Mouse (Mus musculus) heart, postnatal 0 days (tissue): Measurements from ENCODE around the gene Ptpn13. TPM values are rescaled to one million over a fixed set of nuclear protein-coding genes. Genes with fewer than 3 reads are reported as not detected.

Source experiments
- ATAC-seq: fragments of 200-750 bp; cut with Nextera tagmentation; 2 replicates; pipeline ENCODE4 v1.8.0; 2017; ENCODE audit warnings: low read depth, moderate number of reproducible peaks, moderate library complexity; ENCODE audit not compliant: insufficient read depth
- DNase-seq: peaks from one replicate; pipeline ENCODE4 v3.0.0-alpha.2; 2016; ENCODE audit warnings: low spot score
- H3K27ac ChIP-seq: fragments of 300-500 bp; sonication (generic); 2 replicates; pipeline ENCODE4 v1.5.1; 2014; ENCODE audit warnings: low read depth, mild to moderate bottlenecking
- H3K27me3 ChIP-seq: fragments of 300-500 bp; sonication (generic); 2 replicates; pipeline ENCODE4 v1.6.1; 2014; ENCODE audit warnings: low read length, mixed read lengths; ENCODE audit not compliant: control insufficient read depth, insufficient read depth
- H3K36me3 ChIP-seq: fragments of 300-500 bp; sonication (generic); replicated peaks from 2 replicates; pipeline ENCODE4 v1.6.1; 2014; ENCODE audit warnings: low read length, mixed read lengths; ENCODE audit not compliant: control insufficient read depth, insufficient read depth
- H3K4me1 ChIP-seq: fragments of 300-500 bp; sonication (generic); 2 replicates; pipeline ENCODE4 v1.6.1; 2014; ENCODE audit warnings: antibody characterized with exemption; ENCODE audit not compliant: control insufficient read depth, insufficient read depth
- H3K4me2 ChIP-seq: fragments of 300-500 bp; sonication (generic); 2 replicates; pipeline ENCODE4 v1.6.1; 2014; ENCODE audit warnings: low read depth, mild to moderate bottlenecking, low read length, moderate library complexity
- H3K4me3 ChIP-seq: fragments of 300-500 bp; sonication (generic); 2 replicates; pipeline ENCODE4 v1.5.1; 2014; ENCODE audit warnings: low read depth, low read length
- H3K9ac ChIP-seq: fragments of 300-500 bp; sonication (generic); replicated peaks from 2 replicates; pipeline ENCODE4 v1.6.1; 2014; ENCODE audit warnings: low read depth, low read length, mixed read lengths
- H3K9me3 ChIP-seq: fragments of 300-500 bp; sonication (generic); replicated peaks from 2 replicates; pipeline ENCODE4 v1.6.1; 2016; ENCODE audit warnings: low read length; ENCODE audit not compliant: control insufficient read depth
- CTCF ChIP-seq: IDR thresholded peaks from 2 replicates; pipeline ENCODE4 v1.5.1; 2016; ENCODE audit warnings: antibody characterized with exemption, control low read depth, low read depth
- EP300 ChIP-seq: IDR thresholded peaks from 2 replicates; pipeline ENCODE4 v1.6.1; 2016; ENCODE audit warnings: antibody characterized with exemption, low read depth
- WGBS: fragments of 180-500 bp; shearing (Covaris S2); extraction: QIAGEN DNeasy Blood & Tissue Kit; methylation state at CpG from one replicate; pipeline ENCODE4 v1.1.7; 2014; 5-methylcytosine and 5-hydroxymethylcytosine counted together
- polyA plus RNA-seq: library from polyadenylated mRNA; unstranded; fragments of >200 nt; fragmentation: Nextera tagmentation; extraction: Ambion mirVana; gene quantifications from 2 replicates; pipeline ENCODE4 v1.2.1, GENCODE M21; 2015
- total RNA-seq: library from RNA; depleted of rRNA; stranded (reverse); fragments of >200 nt; gene quantifications from 2 replicates; pipeline ENCODE4 v1.2.3, GENCODE M21; 2014; ENCODE audit warnings: low replicate concordance

Ptpn13 gene
- total and polyA plus RNA-seq, 2 experiments from 2014 or later = 2.3 to 14.3 TPM

DNA sequence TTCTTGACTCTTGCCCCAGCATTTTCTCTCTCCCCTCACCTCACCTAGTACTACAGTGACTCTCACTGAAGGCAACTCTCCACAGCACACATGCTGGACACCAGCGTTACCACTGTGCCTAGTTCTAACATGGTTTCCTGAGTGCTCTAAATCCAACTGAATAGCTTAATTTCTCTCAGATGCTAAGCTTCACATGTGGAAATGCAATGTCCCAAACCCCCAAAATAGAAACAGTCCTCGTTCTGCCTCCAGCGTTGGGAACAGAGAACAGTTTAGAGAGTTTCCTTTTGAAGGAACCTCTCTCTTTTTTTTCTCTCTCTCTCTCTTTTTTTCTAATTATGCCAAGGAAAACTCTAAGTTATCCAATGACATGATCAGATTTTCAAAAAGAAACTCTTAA, 6.5 kb downstream of the Ptpn13 start:
- no peak overlapping the region for H3K9ac ChIP-seq
- no peaks in the 10 kb centered on the region for H3K9me3 ChIP-seq
- ATAC-seq = no peak
- DNase-seq = peak; percentile 39
- TF ChIP-seq EP300 = no peak
- TF ChIP-seq CTCF = no peak
- no peak overlapping the region for H3K4me3 ChIP-seq
- H3K27ac ChIP-seq = no peak overlapping the region
- no peaks in the 10 kb centered on the region for H3K36me3 ChIP-seq
- no peaks in the 10 kb centered on the region for H3K27me3 ChIP-seq
- H3K4me1 ChIP-seq = peaks cover 11% of the 10 kb centered on the region
- no peak overlapping the region for H3K4me2 ChIP-seq
- 29% methylated on average over 3 of the region's 3 CpGs for WGBS

DNA sequence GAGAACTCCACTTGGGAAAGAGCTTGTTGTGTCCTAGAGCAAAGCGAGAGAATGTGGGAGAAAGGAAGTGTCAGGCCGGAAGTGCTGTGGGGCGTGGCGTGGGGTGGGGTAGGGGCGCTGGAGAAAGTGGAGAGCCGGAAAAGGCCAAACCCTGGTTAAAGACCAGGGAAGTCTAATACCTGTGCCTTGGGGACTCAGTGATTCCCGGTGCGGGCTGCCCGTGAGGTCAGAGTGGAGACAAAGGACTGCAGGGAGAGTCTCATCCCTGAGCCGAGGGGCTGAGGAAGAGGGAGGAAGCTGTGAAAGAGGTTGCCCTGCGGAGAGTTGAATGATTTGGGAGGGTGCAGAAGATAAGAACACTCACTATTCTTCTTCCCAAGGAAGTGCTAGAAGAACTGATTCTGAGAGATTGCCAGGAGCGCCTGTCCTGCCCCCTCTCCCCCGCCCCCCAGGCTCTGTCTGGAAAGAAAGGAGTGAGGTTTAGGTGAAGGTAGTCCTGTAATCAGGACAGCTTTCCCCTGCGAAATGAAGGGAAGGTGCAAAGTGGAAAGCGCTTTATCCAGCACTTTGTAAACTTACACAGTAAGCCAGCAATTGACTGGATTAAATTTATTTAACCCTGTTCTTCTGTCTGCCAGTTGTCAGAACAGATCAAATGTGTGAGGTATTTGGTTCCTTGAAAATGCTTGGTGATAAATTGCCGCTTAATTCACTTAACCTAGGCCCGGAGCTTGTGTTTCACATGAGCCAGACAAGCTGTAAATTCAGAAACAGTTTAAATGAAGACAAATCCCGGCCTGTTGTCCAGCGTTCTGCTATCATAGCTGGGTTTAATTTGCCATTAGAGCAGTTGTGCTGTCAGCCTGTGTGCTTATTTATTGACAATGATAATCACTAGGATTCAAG, 11.3 kb downstream of the Ptpn13 start:
- H3K4me2 ChIP-seq = peak overlapping the region; percentile 62
- H3K9ac ChIP-seq = peak overlapping the region; percentile 60
- H3K4me1 ChIP-seq = peaks cover 13% of the 10 kb centered on the region; the same call in 1 of the 2 replicates
- H3K9me3 ChIP-seq = no peaks in the 10 kb centered on the region
- ATAC-seq (no peak; the same call in 1 of the 2 replicates), DNase-seq (no peak)
- TF ChIP-seq EP300 = no peak
- TF ChIP-seq CTCF = no peak
- no peaks in the 10 kb centered on the region for H3K27me3 ChIP-seq
- WGBS = 18% methylated on average over 19 of the region's 19 CpGs
- peak overlapping the region; percentile 63 for H3K27ac ChIP-seq
- peak overlapping the region; percentile 45 for H3K4me3 ChIP-seq
- H3K36me3 ChIP-seq = no peaks in the 10 kb centered on the region

DNA sequence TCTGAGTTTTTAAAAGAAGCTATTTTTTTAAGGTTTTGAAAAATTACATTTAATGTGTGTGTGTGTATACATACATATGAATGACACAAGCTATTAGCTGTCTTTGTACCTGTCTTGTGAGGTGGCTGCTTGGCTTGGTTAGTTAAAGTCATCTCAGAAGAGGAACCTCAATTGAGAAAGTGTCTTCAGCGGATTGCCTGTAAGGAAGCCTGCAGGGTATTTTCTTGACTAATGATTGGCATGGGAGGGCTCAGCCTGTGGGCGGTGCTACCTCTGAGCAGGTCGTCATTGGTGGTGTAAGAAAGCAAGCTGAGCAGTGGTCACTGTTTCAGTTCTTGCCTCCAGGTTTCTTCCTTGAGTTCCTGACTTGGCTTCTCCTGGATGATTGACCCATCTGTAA, 12.7 kb downstream of the Ptpn13 start:
- Histone ChIP-seq H3K9me3 (no peaks in the 10 kb centered on the region), H3K4me2 (no peak overlapping the region), H3K9ac (no peak overlapping the region), H3K27ac (no peak overlapping the region), H3K4me1 (peaks cover 13% of the 10 kb centered on the region; the same call in 1 of the 2 replicates), H3K4me3 (no peak overlapping the region), H3K27me3 (no peaks in the 10 kb centered on the region), H3K36me3 (no peaks in the 10 kb centered on the region)
- DNase-seq (no peak), ATAC-seq (no peak)
- TF ChIP-seq CTCF = no peak
- TF ChIP-seq EP300 = no peak
- WGBS = 75% methylated on average over 3 of the region's 3 CpGs

DNA sequence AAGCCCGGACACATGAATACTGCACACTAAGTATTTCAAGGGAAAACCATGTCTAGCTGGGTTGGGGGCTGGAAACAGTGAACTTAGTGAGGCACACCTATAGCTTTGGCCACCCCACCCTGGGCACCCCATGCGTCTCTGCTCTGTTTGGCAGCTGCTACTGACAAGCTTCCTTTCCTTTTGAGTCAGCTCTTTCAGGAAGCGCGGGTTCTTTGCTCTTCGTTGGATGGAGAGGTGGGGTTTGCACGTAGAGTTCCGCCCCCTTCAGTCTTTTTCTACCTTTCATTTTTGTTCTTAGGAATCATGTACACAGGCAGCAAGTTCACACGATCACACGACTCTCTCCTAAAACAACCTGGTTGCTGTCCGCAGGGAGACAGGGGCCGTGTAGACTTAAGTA, 14.2 kb downstream of the Ptpn13 start:
- ATAC-seq (no peak), DNase-seq (no peak)
- no peak overlapping the region for H3K27ac ChIP-seq
- H3K4me3 ChIP-seq = no peak overlapping the region
- H3K36me3 ChIP-seq = no peaks in the 10 kb centered on the region
- H3K4me1 ChIP-seq = peaks cover 13% of the 10 kb centered on the region; the same call in 1 of the 2 replicates
- no peaks in the 10 kb centered on the region for H3K27me3 ChIP-seq
- H3K9me3 ChIP-seq = no peaks in the 10 kb centered on the region
- 77% methylated on average over 11 of the region's 11 CpGs for WGBS
- H3K9ac ChIP-seq = no peak overlapping the region
- no peak overlapping the region for H3K4me2 ChIP-seq
- TF ChIP-seq EP300 (no peak), CTCF (no peak)

DNA sequence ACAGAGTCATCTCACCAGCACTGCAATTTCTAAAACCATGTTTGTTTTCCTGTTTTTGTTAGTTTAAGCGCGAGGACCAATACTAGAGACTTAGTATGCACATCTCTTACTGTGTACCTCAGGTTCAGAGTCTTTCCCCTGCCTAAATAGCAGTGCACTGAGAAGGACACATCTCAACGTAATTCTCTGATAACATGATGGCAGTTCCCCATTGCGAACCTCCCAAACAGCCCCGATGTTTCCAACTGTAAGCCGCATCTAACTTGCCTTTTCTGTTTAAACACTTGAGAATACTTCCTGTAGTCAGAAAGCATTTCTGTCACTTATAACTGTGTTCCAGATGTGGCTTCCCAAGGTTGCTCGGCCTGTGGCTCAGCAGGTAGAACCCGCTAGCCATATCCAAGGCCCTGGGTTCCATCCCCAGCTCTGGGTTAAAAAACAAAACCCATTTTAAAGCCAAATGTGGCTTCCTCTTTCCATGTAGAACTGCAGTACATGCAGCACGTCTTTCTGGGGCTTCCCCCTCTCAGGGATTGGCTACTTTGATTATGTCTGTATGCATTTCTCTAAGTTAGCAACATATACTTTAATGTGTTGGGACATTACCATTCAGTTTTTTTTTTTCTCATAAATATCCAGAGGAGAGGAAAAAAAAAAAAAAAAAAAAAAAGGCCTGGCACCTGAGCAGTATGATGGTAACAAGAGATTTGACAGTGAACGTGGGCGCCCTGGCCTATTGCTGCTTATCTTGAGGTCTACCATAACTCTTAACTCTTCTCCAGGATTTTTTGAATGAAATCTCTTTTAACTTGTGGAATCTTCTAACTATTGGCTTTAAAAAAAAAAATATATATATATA, 15.7 kb downstream of the Ptpn13 start:
- Histone ChIP-seq H3K36me3 (no peaks in the 10 kb centered on the region), H3K4me3 (no peak overlapping the region), H3K27me3 (no peaks in the 10 kb centered on the region), H3K9me3 (no peaks in the 10 kb centered on the region), H3K9ac (no peak overlapping the region), H3K4me2 (no peak overlapping the region), H3K27ac (no peak overlapping the region), H3K4me1 (peaks cover 13% of the 10 kb centered on the region; the same call in 1 of the 2 replicates)
- TF ChIP-seq CTCF = no peak
- TF ChIP-seq EP300 = no peak
- 87% methylated on average over 11 of the region's 11 CpGs for WGBS
- no peak for ATAC-seq
- no peak for DNase-seq
